Mouse (Mus musculus) forebrain, embryonic 13.5 days (tissue): ENCODE measurements around the gene 1700011L22Rik. TPM values are rescaled to one million over a fixed set of nuclear protein-coding genes. Genes with fewer than 3 reads are reported as not detected.

Experiments used
- ATAC-seq: fragments of 200-750 bp; cut with Nextera tagmentation; 2 replicates; pipeline ENCODE4 v1.8.0; 2017
- H3K27ac ChIP-seq: fragments of 300-500 bp; sonication (generic); 2 replicates; pipeline ENCODE4 v1.5.1; 2015; ENCODE audit warnings: inconsistent platforms, mild to moderate bottlenecking, moderate library complexity
- H3K27me3 ChIP-seq: fragments of 300-500 bp; sonication (generic); 2 replicates; pipeline ENCODE4 v1.6.1; 2015; ENCODE audit warnings: mild to moderate bottlenecking, inconsistent platforms
- H3K36me3 ChIP-seq: fragments of 300-500 bp; sonication (generic); 2 replicates; pipeline ENCODE4 v1.6.1; 2015; ENCODE audit warnings: mild to moderate bottlenecking, inconsistent platforms; ENCODE audit not compliant: poor library complexity, severe bottlenecking
- H3K4me1 ChIP-seq: fragments of 300-500 bp; sonication (generic); 2 replicates; pipeline ENCODE4 v1.6.1; 2015; ENCODE audit warnings: inconsistent platforms
- H3K4me2 ChIP-seq: fragments of 300-500 bp; sonication (generic); 2 replicates; pipeline ENCODE4 v1.6.1; 2015; ENCODE audit warnings: inconsistent platforms, mild to moderate bottlenecking, moderate library complexity
- H3K4me3 ChIP-seq: fragments of 300-500 bp; sonication (generic); 2 replicates; pipeline ENCODE4 v1.5.1; 2015; ENCODE audit warnings: mild to moderate bottlenecking, inconsistent platforms
- H3K9ac ChIP-seq: fragments of 300-500 bp; sonication (generic); 2 replicates; pipeline ENCODE4 v1.6.1; 2015; ENCODE audit warnings: mild to moderate bottlenecking, inconsistent platforms
- H3K9me3 ChIP-seq: fragments of 300-500 bp; sonication (generic); replicated peaks from 2 replicates; pipeline ENCODE4 v1.6.1; 2016; ENCODE audit warnings: inconsistent platforms
- WGBS: fragments of 180-500 bp; shearing (Covaris S2); methylation state at CpG from one replicate; pipeline ENCODE4 v1.1.7; 2015; 5-methylcytosine and 5-hydroxymethylcytosine counted together
- polyA plus RNA-seq: library from polyadenylated mRNA; unstranded; fragments of >200 nt; fragmentation: Nextera tagmentation; extraction: Ambion mirVana; gene quantifications from 2 replicates; pipeline ENCODE4 v1.2.1, GENCODE M21; 2015

The 1700011L22Rik gene
- polyA plus RNA-seq, 1 experiment from 2014 or later: not detected

DNA sequence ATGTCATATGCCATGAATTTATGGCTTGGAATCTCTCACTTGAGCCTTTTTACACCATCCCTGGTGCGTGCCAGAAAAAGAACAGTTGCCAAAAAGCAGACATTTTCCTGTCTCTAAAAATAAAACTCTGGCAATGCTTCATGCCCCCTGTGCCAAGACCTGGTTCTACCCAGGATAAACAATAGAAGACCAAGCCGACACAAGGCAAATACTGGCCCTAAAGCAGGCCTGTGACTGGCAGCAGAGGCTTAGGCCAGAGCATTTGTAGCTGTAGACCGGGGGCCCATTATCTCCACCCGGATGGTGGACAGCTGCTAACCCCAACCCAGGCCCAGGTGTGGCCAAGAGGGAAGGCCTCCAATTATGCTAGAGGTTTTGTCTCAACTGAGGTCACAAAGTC lies 41.5 kb downstream of the 1700011L22Rik start:
- Histone ChIP-seq H3K4me2 (no peak overlapping the region), H3K9ac (no peak overlapping the region), H3K27me3 (no peaks in the 10 kb centered on the region), H3K9me3 (no peaks in the 10 kb centered on the region), H3K36me3 (no peaks in the 10 kb centered on the region), H3K4me1 (peaks cover 28% of the 10 kb centered on the region), H3K4me3 (no peak overlapping the region), H3K27ac (no peak overlapping the region)
- 73% methylated on average over 4 of the region's 4 CpGs for WGBS
- no peak; the same call in 1 of the 2 replicates for ATAC-seq

DNA sequence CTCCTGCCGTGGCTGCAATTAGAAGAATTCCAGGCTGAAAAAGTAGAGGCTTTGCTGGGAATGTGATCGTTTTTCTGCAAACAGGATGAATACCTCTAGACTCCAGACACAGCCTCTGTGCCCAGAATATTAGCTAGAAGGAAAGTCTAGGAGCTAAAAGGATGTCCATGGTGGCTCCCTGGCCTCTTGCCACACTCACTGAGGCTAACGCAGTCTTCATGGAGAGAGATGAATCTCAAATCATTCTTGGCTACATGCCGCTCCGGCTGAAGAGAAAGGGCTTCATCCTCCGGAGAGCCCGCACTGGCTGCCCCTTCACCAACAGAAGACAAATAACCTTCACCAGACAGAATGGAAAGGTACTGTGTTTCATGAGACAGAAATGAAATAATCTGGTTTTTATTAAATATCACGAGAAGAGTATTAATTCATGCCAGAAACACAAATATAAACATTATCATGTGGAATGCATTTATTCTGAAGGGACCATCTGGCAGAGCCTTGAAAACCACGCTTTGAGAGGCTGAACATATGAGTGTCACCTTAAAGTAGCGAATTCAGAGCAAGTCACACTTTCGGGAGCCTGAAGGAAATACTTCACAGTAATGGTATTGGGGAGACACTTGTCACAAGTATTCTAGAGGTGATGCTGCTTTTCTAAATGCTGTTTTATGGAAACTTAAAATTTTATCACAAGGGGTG lies 46.8 kb downstream of the 1700011L22Rik start:
- Histone ChIP-seq H3K9ac (no peak overlapping the region), H3K27ac (no peak overlapping the region), H3K9me3 (no peaks in the 10 kb centered on the region), H3K27me3 (no peaks in the 10 kb centered on the region), H3K36me3 (no peaks in the 10 kb centered on the region), H3K4me1 (no peaks in the 10 kb centered on the region), H3K4me2 (no peak overlapping the region), H3K4me3 (no peak overlapping the region)
- ATAC-seq: peak; percentile 52; the same call in 1 of the 2 replicates
- 70% methylated on average over 11 of the region's 11 CpGs for WGBS

DNA sequence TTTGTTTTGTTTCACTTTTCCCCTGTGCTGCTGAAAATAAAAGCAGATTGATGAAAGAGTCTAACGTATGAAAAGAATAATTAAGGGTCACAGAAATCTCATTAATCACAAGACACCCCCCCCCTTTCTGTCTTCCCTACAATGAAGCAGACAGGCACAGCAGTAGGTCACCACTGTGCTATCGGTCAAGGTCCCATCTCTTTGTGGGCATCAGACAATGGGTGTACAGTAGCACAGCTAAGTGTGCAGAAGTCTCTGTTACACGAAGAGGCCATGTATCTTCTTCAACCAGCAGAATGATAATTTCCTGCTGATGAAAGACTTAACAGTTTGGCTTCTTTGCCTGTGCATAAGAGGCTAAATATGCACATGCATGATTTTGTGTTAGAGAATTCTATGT lies 49.7 kb downstream of the 1700011L22Rik start:
- H3K36me3 ChIP-seq: 0 out of 2 replicates have a peak, but pooled peaks cover 3% of the 10 kb centered on the region
- H3K4me3 ChIP-seq: no peak overlapping the region
- ATAC-seq: no peak
- no peaks in the 10 kb centered on the region for H3K27me3 ChIP-seq
- H3K27ac ChIP-seq: no peak overlapping the region
- WGBS: 35% methylated on average over 3 of the region's 3 CpGs
- no peak overlapping the region for H3K9ac ChIP-seq
- no peaks in the 10 kb centered on the region for H3K4me1 ChIP-seq
- no peaks in the 10 kb centered on the region for H3K9me3 ChIP-seq
- H3K4me2 ChIP-seq: no peak overlapping the region

DNA sequence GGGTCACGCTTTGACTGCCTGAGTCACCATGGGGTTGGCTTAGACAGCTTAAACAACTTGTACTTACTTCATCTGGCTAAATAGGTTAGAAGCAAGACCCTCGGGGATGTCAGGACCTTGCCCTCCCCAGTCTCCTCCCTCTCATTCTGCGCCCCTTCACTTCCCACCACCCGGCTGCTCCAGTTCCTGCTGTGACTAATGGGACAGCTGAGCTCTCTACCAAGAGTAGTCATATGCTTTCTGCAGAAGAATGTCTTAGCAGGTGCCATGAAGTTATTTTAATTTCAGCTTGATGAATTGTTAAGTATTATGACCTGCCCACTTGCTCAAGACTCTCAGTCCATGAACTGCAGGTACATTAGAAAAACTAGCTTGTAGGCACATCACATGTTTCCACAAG lies 51.9 kb downstream of the 1700011L22Rik start:
- no peaks in the 10 kb centered on the region for H3K27me3 ChIP-seq
- no peak overlapping the region for H3K27ac ChIP-seq
- 88% methylated on average over 4 of the region's 4 CpGs for WGBS
- H3K9me3 ChIP-seq: no peaks in the 10 kb centered on the region
- H3K4me1 ChIP-seq: no peaks in the 10 kb centered on the region
- no peak overlapping the region for H3K4me3 ChIP-seq
- peaks cover 14% of the 10 kb centered on the region for H3K36me3 ChIP-seq
- ATAC-seq: no peak
- H3K9ac ChIP-seq: no peak overlapping the region
- H3K4me2 ChIP-seq: no peak overlapping the region

DNA sequence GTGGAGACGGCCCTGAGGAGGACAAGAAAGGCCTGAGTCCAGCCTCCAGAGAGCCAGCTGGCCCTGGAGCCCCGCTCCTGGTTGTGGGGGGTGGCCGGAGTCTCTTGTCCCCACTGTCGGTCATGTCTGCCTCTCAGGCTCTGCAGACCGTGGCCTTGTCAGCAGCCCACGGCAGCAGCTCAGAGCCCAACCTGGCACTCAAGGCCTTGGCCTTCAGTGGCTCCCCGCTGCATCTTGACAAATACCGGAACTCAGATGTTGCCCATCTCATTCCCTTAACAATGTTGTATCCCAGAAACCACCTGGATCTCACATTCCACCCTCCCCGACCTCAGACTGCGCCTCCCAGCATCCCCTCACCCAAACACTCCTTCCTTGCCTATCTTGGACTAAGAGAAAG lies 58.3 kb downstream of the 1700011L22Rik start:
- Histone ChIP-seq H3K36me3 (peaks cover 74% of the 10 kb centered on the region), H3K27me3 (no peaks in the 10 kb centered on the region), H3K9me3 (no peaks in the 10 kb centered on the region), H3K9ac (no peak overlapping the region), H3K4me1 (no peaks in the 10 kb centered on the region), H3K4me2 (no peak overlapping the region), H3K4me3 (no peak overlapping the region), H3K27ac (no peak overlapping the region)
- 92% methylated on average over 10 of the region's 10 CpGs for WGBS
- ATAC-seq: no peak

DNA sequence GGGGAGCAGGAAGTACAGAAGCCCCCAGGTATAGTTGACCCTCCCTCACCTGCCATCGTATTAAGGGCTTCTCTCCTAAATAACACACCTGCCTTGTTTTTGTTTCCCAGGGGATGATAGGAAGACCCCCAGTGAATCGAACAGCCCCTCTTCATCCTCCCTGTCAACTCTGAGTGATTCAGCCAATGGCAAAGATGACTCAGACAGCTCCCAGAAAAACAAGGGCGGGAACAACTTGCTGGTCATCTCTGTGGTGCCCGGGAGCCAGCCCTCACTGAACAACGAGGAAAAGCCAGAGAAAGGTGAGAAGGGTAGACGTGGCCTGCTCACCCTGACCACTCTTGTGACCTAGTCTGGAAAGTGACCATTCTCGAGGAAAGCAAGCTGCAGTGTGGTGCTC lies 62.9 kb downstream of the 1700011L22Rik start:
- Histone ChIP-seq H3K4me1 (no peaks in the 10 kb centered on the region), H3K9ac (no peak overlapping the region), H3K4me3 (no peak overlapping the region), H3K27me3 (no peaks in the 10 kb centered on the region), H3K36me3 (peaks cover 91% of the 10 kb centered on the region), H3K9me3 (no peaks in the 10 kb centered on the region), H3K4me2 (no peak overlapping the region), H3K27ac (no peak overlapping the region)
- ATAC-seq: no peak
- 90% methylated on average over 7 of the region's 7 CpGs for WGBS

DNA sequence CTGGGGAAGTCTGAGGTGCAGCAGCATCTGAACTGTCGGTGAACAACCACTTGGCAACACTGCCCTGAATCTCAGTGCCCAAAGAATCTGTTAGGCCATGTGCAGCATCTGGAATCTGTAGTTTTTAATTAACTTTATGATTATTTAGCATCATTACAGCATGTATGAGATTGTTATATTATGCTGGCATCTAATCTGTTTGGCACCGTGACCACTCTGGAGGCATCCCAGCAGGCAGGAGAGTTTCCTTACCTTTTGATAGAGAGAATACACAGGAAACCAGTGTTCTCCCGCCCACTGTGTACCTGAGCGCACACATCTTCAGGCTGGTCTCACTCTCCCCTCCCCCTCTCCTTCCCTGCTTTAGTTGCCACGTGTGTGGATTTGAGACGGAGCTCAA lies 68.7 kb downstream of the 1700011L22Rik start:
- ATAC-seq: no peak
- Histone ChIP-seq H3K27ac (no peak overlapping the region), H3K36me3 (peaks cover 71% of the 10 kb centered on the region), H3K9ac (no peak overlapping the region), H3K4me3 (no peak overlapping the region), H3K9me3 (no peaks in the 10 kb centered on the region), H3K4me1 (peaks cover 8% of the 10 kb centered on the region; the same call in 1 of the 2 replicates), H3K4me2 (no peak overlapping the region), H3K27me3 (no peaks in the 10 kb centered on the region)
- WGBS: 91% methylated on average over 6 of the region's 6 CpGs

DNA sequence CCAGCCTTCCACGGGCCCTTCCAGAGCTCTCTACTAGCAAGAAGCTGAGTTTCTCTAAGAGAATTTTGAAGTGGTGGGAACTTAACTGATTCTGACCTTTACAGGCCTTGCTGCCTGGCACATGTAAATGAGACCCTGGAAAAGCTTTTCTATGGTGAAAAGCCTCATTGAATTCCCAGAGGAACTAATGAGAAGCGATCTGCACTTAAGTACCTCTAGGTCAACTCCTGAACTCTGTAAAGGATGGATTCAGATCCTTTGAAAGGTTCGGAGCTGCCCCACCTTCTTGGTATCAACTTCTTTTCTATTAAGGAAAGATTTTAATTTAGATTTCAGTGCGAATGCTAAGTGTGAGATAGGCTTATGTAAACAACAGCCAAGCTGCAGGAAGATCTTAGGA lies 72.4 kb downstream of the 1700011L22Rik start:
- Histone ChIP-seq H3K36me3 (peaks cover 39% of the 10 kb centered on the region), H3K9ac (no peak overlapping the region; the same call in 1 of the 2 replicates), H3K4me1 (peaks cover 13% of the 10 kb centered on the region), H3K27me3 (no peaks in the 10 kb centered on the region), H3K9me3 (no peaks in the 10 kb centered on the region), H3K4me2 (no peak overlapping the region), H3K4me3 (no peak overlapping the region), H3K27ac (no peak overlapping the region)
- 52% methylated on average over 4 of the region's 4 CpGs for WGBS
- no peak for ATAC-seq

DNA sequence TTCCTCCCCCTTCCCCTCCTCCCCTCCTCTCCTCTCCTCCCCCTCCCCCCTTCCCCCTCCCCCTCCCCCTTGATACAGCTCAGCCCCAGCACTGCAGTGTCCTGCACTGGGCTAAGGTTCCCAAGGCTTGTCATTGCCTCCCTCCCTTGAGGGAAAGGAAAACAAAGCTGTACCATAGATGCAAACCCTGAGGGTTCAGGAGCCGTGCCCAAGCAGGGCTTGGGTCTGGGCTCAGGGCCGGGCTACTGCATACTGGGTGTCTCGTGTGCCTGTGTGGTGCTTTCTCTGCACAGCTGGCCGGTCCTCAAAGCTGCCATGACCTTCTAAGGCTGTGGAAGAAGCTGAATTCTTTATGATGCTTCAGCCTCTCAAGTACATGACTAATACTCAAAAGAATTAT lies 74.8 kb downstream of the 1700011L22Rik start:
- H3K4me3 ChIP-seq: no peak overlapping the region
- H3K27ac ChIP-seq: no peak overlapping the region

DNA sequence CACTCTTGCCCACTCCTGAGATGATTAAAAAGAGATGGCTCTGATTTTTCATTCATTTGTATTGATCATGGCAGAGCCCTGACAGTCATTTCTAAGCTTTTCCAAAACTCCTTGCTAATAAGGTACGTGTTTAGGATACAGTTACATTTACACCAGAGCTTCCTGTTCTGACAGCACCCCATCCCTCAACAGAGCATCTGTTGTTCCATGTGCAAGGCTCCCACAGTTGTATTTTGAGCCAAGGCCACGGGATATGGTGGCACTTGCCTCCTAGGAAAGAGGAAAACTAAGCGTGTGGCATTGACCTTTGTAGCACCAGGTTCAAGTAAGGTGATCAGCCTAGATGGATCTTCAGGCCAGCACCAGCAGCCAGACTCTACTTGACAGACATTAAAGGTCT lies 83.1 kb downstream of the 1700011L22Rik start:
- Histone ChIP-seq H3K9me3 (no peaks in the 10 kb centered on the region), H3K36me3 (peaks cover 5% of the 10 kb centered on the region; the same call in 1 of the 2 replicates), H3K4me1 (peaks cover 22% of the 10 kb centered on the region), H3K9ac (no peak overlapping the region), H3K4me3 (no peak overlapping the region), H3K27me3 (no peaks in the 10 kb centered on the region), H3K27ac (no peak overlapping the region), H3K4me2 (no peak overlapping the region)
- 83% methylated on average over 3 of the region's 3 CpGs for WGBS
- ATAC-seq: no peak; the same call in 1 of the 2 replicates

More for the DNA sequence above, 74.8 kb downstream of the 1700011L22Rik start:
- Histone ChIP-seq H3K4me2 (no peak overlapping the region), H3K4me1 (peaks cover 13% of the 10 kb centered on the region), H3K9ac (no peak overlapping the region), H3K9me3 (no peaks in the 10 kb centered on the region), H3K36me3 (peaks cover 15% of the 10 kb centered on the region), H3K27me3 (no peaks in the 10 kb centered on the region)
- 83% methylated on average over 4 of the region's 4 CpGs for WGBS
- peak; percentile 50 for ATAC-seq

DNA sequence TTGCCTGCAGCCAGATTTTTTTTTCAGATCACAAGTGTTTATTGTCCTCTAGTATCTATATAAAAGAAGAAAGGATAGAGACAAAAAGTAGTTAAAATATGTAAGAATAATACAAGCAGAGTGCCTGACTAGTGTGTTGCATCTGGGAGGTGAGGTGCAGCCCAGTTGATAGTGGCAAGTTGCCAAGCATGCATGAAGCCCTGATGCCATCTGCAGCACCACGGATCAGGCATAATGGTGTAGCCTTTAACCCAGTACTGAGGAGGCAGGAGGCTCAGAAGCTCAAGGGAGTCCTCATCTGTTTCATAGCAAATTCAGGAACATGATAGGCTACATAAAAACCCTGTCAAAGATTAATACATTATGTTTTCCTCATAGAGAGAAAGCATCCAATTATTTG lies 84.0 kb downstream of the 1700011L22Rik start:
- Histone ChIP-seq H3K36me3 (peaks cover 10% of the 10 kb centered on the region; the same call in 1 of the 2 replicates), H3K9me3 (no peaks in the 10 kb centered on the region), H3K27me3 (no peaks in the 10 kb centered on the region), H3K4me3 (no peak overlapping the region), H3K4me2 (no peak overlapping the region), H3K27ac (no peak overlapping the region), H3K4me1 (peaks cover 22% of the 10 kb centered on the region), H3K9ac (no peak overlapping the region)
- ATAC-seq: no peak
- WGBS: 31% methylated on average over 1 of the region's 1 CpGs

DNA sequence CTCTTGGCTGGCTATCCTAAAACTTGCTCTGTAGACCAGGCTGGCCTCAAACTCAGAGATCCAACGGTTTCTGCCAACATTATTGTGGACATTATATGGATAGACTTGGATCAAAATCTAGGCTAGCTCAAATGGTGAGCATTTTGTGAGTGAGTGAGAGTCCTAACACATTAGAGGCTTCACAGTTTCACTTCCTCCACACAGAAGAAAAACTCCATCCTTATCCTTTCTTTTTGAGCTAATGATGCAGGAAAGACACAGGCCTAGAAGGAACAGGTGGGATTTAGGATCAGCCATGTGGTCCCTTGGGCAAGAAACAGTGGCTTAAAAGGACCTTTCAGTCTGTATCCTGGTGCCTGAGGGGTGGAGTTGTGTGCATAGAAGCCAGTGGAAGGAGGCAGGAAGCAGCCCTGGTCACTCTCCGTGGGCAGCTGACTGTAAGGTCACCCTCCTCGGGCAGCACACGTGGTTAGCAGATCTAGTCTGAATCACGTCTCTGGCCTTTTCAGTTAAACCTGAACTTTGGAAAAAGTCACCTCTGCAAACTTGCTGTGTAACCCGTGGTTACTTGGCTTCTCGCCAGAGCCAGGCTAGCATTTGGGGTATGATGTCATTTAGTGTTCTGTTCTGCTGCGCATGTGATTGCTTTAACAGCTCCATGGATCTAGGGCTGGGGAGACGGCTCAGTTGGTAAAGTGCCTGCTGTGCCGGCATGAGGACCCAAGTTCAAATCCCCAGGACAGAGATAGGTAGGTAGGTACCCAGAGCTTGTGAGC lies 85.6 kb downstream of the 1700011L22Rik start:
- no peak overlapping the region for H3K4me2 ChIP-seq
- peak overlapping the region; percentile 60 for H3K27ac ChIP-seq
- no peak overlapping the region for H3K4me3 ChIP-seq
- peaks cover 22% of the 10 kb centered on the region for H3K4me1 ChIP-seq
- no peaks in the 10 kb centered on the region for H3K9me3 ChIP-seq
- no peaks in the 10 kb centered on the region for H3K27me3 ChIP-seq
- 54% methylated on average over 10 of the region's 10 CpGs for WGBS
- peaks cover 10% of the 10 kb centered on the region; the same call in 1 of the 2 replicates for H3K36me3 ChIP-seq
- peak; percentile 81 for ATAC-seq
- H3K9ac ChIP-seq: no peak overlapping the region
